Mouse (Mus musculus) macrophage (primary cell): ENCODE results near the gene Cops7b. TPM values are rescaled to one million over a fixed set of nuclear protein-coding genes. Genes with fewer than 3 reads are reported as not detected.
"Not testable (repeated sequence)": the region's sequence is repeated elsewhere in the genome, so short reads cannot be mapped to it uniquely, and the experiment has no call there.

Experiments
- H3K27ac ChIP-seq: fragments of 350-480 bp; formaldehyde crosslinking; 2 replicates; pipeline ENCODE4 v1.9.0; 2021
- H3K36me3 ChIP-seq: fragments of 350-480 bp; formaldehyde crosslinking; 2 replicates; pipeline ENCODE4 v1.9.0; 2021; ENCODE audit errors: inconsistent target
- H3K4me3 ChIP-seq: fragments of 350-480 bp; formaldehyde crosslinking; 2 replicates; pipeline ENCODE4 v1.9.0; 2021; ENCODE audit errors: inconsistent target
- H3K79me2 ChIP-seq: fragments of 350-480 bp; formaldehyde crosslinking; 2 replicates; pipeline ENCODE4 v1.9.0; 2021; ENCODE audit errors: inconsistent target
- WGBS: methylation state at CpG from one replicate; pipeline ENCODE4 v1.1.7; 2026; ENCODE audit warnings: inconsistent platforms; ENCODE audit not compliant: missing documents; 5-methylcytosine and 5-hydroxymethylcytosine counted together
- polyA plus RNA-seq: library from polyadenylated mRNA; stranded (reverse); fragments of 250-400 nt; gene quantifications from 3 replicates; pipeline ENCODE4 v1.2.4, GENCODE M21; 2018; ENCODE audit warnings: inconsistent platforms
- total RNA-seq, 78 experiments: library from RNA; depleted of rRNA; stranded (reverse); fragments of 250-400 nt; gene quantifications; 1 replicate in 9 of 78; 2 replicates in 24 of 78; 3 replicates in 43 of 78; 4 replicates in 2 of 78; pipeline ENCODE4 v1.2.4; 2018; ENCODE audit warnings: inconsistent platforms in 56 of 78

The Cops7b gene
- total RNA-seq (2018; cell fraction: chromatin; rRNA removed) = 10 to 100 TPM in 15 of 26 experiments, 1 to 10 TPM in 11; 2.2 to 30.2 (median 12.3) TPM
- total RNA-seq (2018; cell fraction: cytosol; rRNA removed) = 10 to 100 TPM in 20 of 26 experiments, 1 to 10 TPM in 6; 6.6 to 13.9 (median 11.8) TPM
- total RNA-seq (2018; cell fraction: nucleus; rRNA removed) = 10 to 100 TPM in 16 of 26 experiments, 1 to 10 TPM in 10; 2.6 to 36.4 (median 11.5) TPM
- 8.6 to 14.1 TPM (median 11.7 TPM) in 3 replicates for polyA plus RNA-seq

DNA sequence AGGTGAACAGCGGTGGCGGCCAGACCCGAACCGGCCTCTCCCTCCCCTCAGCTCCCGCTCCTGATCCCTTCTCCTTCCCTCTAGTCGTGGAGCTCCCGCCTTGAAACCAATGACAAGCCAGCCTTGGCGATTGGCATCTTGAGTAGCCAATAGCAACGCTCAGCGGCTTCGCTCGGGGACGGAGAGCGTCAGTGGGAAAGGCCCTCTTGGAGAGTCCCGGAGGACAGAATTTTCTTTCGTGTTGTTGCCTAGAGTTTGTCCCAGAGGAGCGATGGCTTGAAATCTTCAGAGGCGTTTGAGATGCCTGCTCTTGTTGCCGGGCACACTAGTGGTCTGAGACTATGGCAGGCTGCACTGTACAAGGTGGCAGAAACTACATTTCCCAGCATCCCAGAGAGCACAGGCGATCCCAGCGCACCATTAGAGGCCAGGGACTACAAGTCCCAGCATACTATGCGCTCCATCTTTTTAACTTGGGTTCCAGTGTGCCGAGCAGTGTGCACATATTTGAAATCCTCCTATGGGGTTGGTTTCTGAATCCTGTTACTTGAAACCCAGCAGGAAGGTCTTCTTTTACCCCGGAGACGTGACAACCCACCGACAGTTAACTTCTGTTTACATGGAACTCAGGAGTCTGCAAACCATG lies at the start of gene Cops7b, which contains the start of gene Pde6d:
Gene Cops7b, plus strand, starts transcription at position 454 of the 646 bp plus-strand sequence.
Gene Pde6d, minus strand, starts transcription at position 179 of the 646 bp plus-strand sequence.
- Histone ChIP-seq H3K36me3 (no peaks in the 10 kb centered on the region), H3K79me2 (peaks cover 41% of the 10 kb centered on the region), H3K4me3 (peak within 1 kb of the TSS; percentile 66), H3K27ac (peak within 1 kb of the TSS; percentile 58)
- under 1% methylated on average over 24 of the region's 26 CpGs for WGBS

DNA sequence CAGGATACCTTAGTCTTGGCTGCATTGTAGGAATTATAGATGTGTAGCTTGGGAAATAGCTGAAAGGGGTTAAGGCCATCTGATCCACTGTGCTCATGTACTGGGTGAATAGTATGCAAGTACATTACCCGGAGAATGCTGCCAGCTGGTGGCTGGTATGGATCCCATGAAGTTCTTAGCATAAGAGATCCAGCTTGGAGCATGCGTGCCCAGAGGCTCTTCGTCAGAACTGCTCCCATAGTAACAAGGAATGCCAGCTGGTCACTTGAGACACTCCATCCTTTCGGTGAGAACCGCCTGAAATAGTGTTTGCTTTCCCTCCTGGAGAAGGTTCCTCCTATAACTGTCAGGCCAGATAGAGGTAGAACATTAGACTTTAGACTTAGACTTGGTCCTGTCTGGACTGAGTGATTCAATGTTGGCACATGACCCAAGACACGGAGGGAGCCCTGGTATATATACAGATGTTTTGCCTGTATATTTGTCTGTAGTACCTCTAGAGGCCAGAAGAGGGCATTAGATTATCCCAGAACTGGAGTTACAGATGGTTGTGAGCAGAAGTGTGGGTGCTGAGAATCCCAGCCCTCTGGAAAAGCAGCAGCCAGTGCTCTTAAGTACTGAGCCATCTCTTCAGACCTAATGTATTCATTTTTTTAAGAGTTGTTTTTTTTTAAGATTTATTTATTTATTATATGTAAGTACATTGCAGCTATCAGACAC lies 49.1 kb upstream of the Cops7b start:
- Histone ChIP-seq H3K27ac (no peak overlapping the region), H3K4me3 (no peak overlapping the region), H3K79me2 (peaks cover 28% of the 10 kb centered on the region), H3K36me3 (0 out of 2 replicates have a peak, but pooled peaks cover 7% of the 10 kb centered on the region)
- 99% methylated on average over 6 of the region's 6 CpGs for WGBS

GRCm38 (mm10) chr1:86538383-86538782 lies 44.3 kb upstream of the Cops7b start:
- Histone ChIP-seq H3K4me3 (no peak overlapping the region), H3K36me3 (peaks cover 13% of the 10 kb centered on the region; the same call in 1 of the 2 replicates), H3K27ac (no peak overlapping the region), H3K79me2 (no peaks in the 10 kb centered on the region)
- 87% methylated on average over 3 of the region's 3 CpGs for WGBS

GRCm38 (mm10) chr1:86539583-86539982 lies 43.1 kb upstream of the Cops7b start:
- H3K36me3 ChIP-seq = peaks cover 25% of the 10 kb centered on the region; the same call in 1 of the 2 replicates
- 98% methylated on average over 7 of the region's 12 CpGs for WGBS
- not testable (repeated sequence) for H3K27ac ChIP-seq, H3K79me2 ChIP-seq, H3K4me3 ChIP-seq

GRCm38 (mm10) chr1:86542584-86542983 lies 40.1 kb upstream of the Cops7b start:
- WGBS = 88% methylated on average over 2 of the region's 2 CpGs
- Histone ChIP-seq H3K36me3 (peaks cover 48% of the 10 kb centered on the region; the same call in 1 of the 2 replicates), H3K4me3 (no peak overlapping the region), H3K27ac (no peak overlapping the region), H3K79me2 (no peaks in the 10 kb centered on the region)

GRCm38 (mm10) chr1:86546797-86547196 lies 35.9 kb upstream of the Cops7b start:
- H3K79me2 ChIP-seq = no peaks in the 10 kb centered on the region
- peaks cover 48% of the 10 kb centered on the region; the same call in 1 of the 2 replicates for H3K36me3 ChIP-seq
- no peak overlapping the region for H3K4me3 ChIP-seq
- 84% methylated on average over 3 of the region's 3 CpGs for WGBS
- no peak overlapping the region for H3K27ac ChIP-seq

DNA sequence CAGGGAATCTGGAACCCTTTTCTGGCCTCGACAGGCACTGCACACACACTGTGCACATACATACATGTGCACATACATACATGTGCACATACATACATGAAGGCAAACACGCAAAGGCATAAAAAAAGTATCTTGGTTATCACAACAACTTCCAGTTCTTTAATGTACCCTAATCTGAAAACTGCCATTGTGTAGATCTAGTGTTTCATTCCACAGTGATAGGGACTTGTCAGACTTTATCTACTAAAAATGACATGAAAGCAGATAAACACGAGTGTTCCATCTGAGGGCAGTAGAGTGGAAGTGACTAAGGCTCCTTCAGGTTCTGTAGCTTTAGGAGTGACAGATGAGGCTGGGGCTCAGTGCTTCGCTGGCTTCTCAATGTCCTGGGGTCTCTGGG lies 31.4 kb upstream of the Cops7b start:
- WGBS = 95% methylated on average over 4 of the region's 4 CpGs
- Histone ChIP-seq H3K4me3 (no peak overlapping the region), H3K79me2 (no peaks in the 10 kb centered on the region), H3K27ac (no peak overlapping the region), H3K36me3 (peaks cover 7% of the 10 kb centered on the region; the same call in 1 of the 2 replicates)

- H3K36me3 ChIP-seq = peaks cover 1% of the 10 kb centered on the region; the same call in 1 of the 2 replicates
- no peak overlapping the region for H3K27ac ChIP-seq
- WGBS = 100% methylated on average over 2 of the region's 2 CpGs
- no peaks in the 10 kb centered on the region for H3K79me2 ChIP-seq
- H3K4me3 ChIP-seq = no peak overlapping the region
Observed at GRCm38 (mm10) chr1:86551877-86552276, 30.8 kb upstream of the Cops7b start.

DNA sequence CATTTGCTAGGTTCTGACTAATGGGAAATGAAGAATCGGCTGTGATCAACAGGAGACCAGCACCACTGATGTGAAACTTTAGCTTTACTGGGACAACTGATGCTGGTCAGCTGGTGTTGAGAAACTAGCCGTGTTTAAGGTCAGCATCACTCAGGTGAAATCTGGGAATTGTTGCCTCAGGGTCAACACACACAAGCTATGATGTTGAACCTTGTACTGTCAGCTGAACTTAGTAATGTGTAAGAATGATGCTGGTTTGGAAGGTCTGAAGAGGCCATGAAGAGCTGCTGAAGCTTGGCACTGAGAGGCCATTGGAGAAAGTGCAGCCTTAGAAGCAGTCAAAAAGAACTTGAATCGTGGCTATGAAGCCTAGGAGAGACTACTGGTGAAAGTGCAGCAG lies 27.0 kb upstream of the Cops7b start:
- no peak overlapping the region for H3K27ac ChIP-seq
- 98% methylated on average over 3 of the region's 3 CpGs for WGBS
- no peaks in the 10 kb centered on the region for H3K36me3 ChIP-seq
- no peak overlapping the region for H3K4me3 ChIP-seq
- H3K79me2 ChIP-seq = no peaks in the 10 kb centered on the region

GRCm38 (mm10) chr1:86557872-86558271 lies 24.8 kb upstream of the Cops7b start:
- Histone ChIP-seq H3K4me3 (no peak overlapping the region), H3K36me3 (no peaks in the 10 kb centered on the region), H3K27ac (no peak overlapping the region), H3K79me2 (no peaks in the 10 kb centered on the region)
- WGBS = 77% methylated on average over 7 of the region's 7 CpGs

DNA sequence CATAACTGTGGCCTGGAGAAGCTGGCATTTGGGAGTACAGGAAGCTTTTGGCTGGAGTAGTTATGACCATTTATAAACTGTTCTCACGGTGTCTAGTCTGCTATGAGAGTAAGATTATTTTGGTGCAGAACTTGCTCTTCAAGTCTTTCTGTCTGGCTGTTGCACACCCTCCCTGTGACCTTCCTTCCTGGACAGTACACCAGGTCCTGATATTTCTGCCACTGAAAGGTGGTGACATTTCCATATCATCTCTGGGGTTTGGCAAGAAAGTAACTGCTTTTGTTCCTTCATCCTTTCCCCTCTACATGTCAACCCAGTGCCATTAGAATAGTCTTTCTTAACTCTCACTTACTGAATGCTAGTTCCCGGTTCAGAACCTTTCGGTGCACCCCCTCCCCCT lies 23.5 kb upstream of the Cops7b start:
- H3K79me2 ChIP-seq = no peaks in the 10 kb centered on the region
- peaks cover 6% of the 10 kb centered on the region; the same call in 1 of the 2 replicates for H3K36me3 ChIP-seq
- WGBS = 89% methylated on average over 3 of the region's 3 CpGs
- H3K27ac ChIP-seq = no peak overlapping the region
- no peak overlapping the region for H3K4me3 ChIP-seq

DNA sequence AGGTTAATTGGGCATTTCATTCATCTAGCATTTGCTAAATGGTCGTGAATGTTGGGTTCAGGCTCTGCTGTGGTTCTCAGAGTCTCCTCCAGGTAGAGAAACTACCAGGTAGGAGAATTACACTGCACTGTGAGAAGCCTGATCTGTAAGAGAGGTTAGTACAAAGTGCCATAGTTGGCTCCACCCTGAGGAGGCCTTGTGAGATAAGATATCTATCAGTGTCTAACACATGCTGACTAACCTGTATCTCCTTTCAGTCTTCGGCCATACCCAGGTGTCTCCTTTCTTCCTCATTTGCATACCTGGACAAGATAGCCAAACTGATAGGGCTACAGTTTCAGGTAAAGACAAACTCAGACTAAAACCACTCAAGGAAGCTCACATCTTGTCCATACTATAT lies 20.0 kb upstream of the Cops7b start:
- no peaks in the 10 kb centered on the region for H3K79me2 ChIP-seq
- 88% methylated on average over 2 of the region's 2 CpGs for WGBS
- H3K27ac ChIP-seq = no peak overlapping the region
- no peak overlapping the region for H3K4me3 ChIP-seq
- H3K36me3 ChIP-seq = peaks cover 6% of the 10 kb centered on the region; the same call in 1 of the 2 replicates

GRCm38 (mm10) chr1:86568409-86568808 lies 14.3 kb upstream of the Cops7b start:
- 88% methylated on average over 2 of the region's 2 CpGs for WGBS

DNA sequence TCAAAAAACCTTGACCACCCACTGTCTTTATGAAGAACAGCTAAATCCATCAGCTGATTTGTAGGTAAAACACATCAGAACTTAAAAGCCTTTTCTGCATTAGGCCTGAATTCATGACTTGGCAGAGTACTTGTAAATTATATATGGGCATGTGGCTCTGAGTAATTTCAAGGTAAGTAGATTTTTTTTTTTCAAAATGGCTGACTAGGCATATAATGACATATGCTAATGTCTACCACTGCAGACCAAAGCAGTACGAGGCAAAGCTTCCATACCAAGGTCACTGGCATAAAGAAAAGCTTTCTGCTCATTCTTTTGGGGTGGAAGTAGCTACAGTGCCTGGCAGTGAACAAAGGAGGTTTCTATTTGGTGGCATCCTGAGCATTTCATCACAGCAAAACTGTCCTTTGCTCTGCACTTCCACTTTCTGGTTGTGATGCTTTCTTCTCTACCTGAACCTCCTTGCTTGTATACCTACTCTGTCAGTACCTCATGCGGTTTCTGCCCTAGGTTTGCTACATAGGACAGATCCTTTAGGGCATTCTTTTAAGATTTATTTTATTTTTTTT lies 13.3 kb upstream of the Cops7b start:
- no peaks in the 10 kb centered on the region for H3K36me3 ChIP-seq
- no peaks in the 10 kb centered on the region for H3K79me2 ChIP-seq
- H3K27ac ChIP-seq = no peak overlapping the region
- 51% methylated on average over 2 of the region's 2 CpGs for WGBS
- H3K4me3 ChIP-seq = no peak overlapping the region

More at GRCm38 (mm10) chr1:86568409-86568808, 14.3 kb upstream of the Cops7b start:
- no peak overlapping the region for H3K4me3 ChIP-seq
- peaks cover 3% of the 10 kb centered on the region; the same call in 1 of the 2 replicates for H3K36me3 ChIP-seq
- no peaks in the 10 kb centered on the region for H3K79me2 ChIP-seq
- H3K27ac ChIP-seq = no peak overlapping the region
